Mouse (Mus musculus): ENCODE measurements around the gene Ankrd65.

Gene Ankrd65

DNA sequence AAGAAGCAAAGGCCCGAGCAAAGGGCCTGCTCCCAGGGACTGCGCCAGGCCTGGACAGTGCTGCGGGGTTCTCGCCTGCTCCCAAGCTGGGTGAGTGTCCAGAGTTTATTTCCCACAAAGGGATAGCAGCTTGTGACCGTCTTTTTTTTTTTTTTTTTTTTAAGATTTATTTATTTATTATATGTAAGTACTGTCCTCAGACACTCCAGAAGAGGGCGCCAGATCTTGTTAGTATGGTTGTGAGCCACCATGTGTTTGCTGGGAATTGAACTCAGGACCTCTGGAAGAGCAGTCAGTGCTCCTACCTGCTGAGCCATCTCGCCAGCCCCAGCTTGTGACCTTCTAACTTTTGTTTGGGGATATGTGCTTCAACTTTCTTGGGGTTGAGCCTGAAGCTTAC, 30.8 kb downstream of the Ankrd65 start:
- DNase-seq = peak; percentile 33

GRCm38 (mm10) chr4:155823443-155823842, 33.2 kb downstream of the Ankrd65 start:
- DNase-seq = no peak

- DNase-seq = no peak
These were observed 39.6 kb downstream of the Ankrd65 start for GRCm38 (mm10) chr4:155829866-155830265.

- no peak for DNase-seq
These were observed 40.4 kb downstream of the Ankrd65 start for GRCm38 (mm10) chr4:155830596-155830995.

DNA sequence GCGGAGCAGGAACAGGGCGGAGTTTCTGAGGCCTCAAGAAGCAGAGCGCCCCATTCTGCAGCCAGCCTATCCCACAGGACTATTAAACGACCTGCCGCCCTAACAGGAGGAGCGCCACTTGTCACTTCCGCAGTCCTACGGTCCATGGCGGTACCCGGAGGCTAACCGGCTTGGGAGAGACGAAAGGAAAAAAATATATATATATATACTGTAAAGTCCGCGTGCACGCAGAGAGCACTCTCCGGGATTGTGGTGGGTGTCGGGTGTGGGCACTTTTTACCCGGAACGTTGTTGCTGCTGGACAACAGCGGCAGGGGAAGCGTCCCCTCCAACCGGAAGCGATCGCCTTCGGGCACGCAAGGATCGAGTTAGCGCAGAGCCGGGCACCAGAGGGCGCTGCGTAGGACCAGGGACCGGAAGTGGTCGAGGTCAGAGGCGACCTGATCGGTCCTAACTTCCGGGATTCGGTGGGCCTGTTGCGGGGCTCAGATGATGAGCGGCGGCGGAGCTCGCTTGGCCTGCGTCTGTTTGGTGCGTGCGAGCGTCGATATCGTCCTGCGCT, 41.0 kb downstream of the Ankrd65 start, which contains the start of gene Aurkaip1:
Gene Aurkaip1, plus strand, starts transcription at position 68 of the 562 bp plus-strand sequence.
- DNase-seq = peak; percentile 97

DNA sequence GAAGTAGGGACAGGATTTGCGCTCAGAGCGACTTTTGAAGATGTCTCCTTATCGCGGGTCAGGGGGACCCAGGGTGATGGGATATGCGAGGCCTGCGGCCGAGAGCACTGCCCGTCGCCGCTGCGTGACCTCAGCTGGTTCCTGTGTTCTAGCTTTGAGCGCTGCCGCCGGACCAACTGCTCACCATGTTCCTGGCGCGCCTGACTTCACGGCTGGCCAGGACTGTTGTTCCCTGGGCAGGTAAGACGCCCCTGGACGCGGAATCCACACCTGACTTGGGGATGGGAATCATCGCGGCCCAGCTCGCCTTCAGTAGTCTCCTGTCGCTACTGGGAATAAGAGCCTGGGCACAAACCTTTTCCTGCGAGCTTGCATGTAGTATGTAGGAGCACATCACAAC, 41.6 kb downstream of the Ankrd65 start:
- no peak for DNase-seq

- DNase-seq = no peak
These were observed 42.1 kb downstream of the Ankrd65 start for GRCm38 (mm10) chr4:155832321-155832720.

GRCm38 (mm10) chr4:155833234-155833633, 43.0 kb downstream of the Ankrd65 start:
- no peak for DNase-seq

GRCm38 (mm10) chr4:155833836-155834235, 43.6 kb downstream of the Ankrd65 start:
- DNase-seq = peak; percentile 85

- DNase-seq = peak; percentile 54
These were observed 47.3 kb downstream of the Ankrd65 start for GRCm38 (mm10) chr4:155837404-155838010.

DNA sequence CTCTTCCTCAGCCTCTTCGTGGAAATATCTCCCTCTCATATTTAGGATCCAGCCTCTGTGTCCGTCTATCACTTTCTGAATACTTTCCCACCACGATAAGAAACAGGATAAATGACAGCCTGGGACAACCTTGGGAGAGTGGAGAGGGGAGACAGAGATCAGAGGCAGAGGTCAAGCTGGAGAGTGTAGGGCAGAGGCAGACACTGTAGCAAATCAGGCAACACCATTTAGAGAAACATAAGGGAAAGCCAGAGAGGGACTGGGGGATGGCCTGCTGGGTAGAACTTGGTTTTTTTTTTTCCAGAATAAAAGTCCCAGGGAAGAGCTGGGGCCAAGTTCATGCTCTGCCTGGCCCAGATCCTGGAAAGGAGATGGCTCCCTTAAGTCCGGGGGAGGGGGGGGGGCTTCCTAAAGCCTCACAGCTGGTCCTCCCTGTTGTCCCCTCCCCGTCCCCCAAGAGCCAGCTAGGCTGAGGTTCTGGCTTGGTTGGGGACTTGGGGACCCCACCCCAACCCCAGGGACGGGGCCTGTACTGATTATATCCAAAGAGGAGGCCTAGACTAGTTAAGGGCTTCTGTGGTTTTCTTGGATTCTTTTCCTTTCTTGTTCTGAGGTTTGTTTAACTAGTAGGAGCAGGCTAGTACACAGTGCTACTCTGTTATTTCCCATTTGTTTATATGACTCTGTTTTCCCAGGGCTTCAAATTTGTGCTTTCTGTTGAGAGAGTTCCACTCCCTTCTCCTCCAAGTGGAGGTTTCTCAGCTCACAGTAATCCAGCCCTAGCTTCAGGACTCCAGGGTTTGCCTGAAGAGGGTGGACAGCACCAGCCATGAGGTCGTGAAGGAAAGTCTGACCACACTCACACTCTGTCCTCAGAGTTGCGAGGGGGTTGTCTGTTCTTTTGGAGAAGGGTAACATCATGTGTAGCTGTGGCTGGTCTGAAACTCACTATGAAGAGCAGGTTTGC, 48.2 kb downstream of the Ankrd65 start:
- peak; percentile 30 for DNase-seq

DNA sequence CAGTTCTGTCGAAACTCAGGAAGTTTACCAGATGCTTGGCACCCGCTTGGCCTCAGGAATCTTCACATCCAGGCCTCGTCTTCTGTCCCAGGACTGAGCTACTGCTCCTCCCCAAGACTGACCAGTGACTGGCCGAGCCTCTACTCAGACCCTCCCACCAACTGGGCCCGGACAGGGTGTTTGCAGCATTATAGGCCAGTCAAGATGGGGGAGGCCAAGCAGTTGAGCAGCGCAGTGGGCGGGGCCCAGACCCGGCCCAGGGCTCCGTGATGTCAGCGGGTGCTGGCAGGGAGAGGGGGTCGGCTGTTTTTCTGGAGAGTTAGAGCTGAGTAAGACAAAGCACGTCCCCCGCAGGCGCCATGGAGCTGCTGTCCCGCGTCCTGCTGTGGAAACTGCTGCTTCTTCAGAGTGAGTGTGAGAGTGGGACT, 49.3 kb downstream of the Ankrd65 start, which contains the start of gene Mxra8:
Gene Mxra8, plus strand, starts transcription at position 198 of the 428 bp plus-strand sequence.
- DNase-seq = peak; percentile 89

DNA sequence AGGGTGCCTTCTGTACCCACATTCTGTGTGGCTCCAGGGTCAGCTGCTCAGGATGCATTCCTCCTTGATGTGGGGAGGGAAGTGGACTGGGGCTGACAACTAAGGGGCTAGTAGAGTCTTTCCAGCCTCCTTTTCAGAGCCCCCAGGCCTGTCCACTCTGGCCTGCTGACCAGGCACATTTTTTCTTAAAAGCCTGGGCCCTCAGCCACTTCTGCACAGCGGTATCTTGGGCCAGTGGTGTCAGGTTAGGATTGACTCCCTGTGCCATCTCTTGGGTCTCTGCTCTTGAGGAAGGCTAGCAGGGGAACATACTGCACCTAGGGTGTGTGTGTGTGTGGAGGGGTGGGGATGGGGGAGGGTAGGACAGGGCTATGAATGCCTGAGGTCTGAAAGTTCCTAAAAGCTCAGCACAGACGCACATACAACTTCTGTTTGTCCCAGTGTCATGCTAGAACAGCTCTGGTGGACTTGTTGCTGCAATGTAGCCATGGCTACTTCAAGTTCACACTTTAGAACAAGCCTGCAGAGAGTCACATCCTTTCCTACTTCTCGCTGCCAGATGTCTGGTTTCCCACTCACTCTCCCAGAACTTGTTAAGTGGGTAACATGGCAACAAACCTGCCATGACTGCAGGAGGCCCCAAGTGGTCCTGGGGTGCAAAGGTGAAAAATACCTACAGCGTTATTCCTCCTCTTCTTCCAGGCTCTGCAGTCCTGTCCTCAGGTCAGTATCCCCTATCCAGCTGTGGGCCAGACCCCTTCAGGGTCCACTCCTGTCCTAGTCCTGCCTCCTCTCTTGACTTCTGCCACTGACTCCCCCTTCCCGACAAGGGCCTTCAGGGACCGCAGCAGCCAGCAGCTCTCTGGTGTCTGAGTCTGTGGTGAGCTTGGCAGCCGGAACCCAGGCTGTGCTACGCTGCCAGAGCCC, 50.1 kb downstream of the Ankrd65 start:
- DNase-seq = no peak

- DNase-seq = peak; percentile 69
These were observed 50.8 kb downstream of the Ankrd65 start for GRCm38 (mm10) chr4:155841003-155841454.

DNA sequence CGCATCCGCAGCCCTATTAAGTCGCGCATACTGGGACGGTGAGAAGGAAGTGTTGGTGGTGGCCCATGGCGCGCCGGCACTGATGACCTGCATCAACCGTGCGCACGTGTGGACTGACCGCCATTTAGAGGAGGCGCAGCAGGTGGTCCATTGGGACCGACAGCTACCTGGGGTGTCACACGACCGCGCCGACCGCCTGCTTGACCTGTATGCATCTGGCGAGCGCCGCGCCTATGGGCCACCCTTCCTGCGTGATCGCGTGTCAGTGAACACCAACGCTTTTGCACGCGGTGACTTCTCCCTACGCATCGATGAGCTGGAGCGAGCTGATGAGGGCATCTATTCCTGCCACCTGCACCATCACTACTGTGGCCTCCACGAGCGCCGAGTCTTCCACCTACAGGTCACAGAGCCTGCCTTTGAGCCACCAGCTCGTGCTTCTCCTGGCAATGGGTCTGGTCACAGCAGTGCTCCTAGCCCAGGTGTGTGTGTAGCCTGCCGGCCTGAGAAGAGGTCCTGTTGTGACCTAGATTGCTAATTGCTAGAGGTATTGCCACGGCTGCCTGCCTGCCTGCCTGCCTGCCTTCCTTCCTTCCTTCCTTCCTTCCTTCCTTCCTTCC, 51.5 kb downstream of the Ankrd65 start:
- no peak for DNase-seq

DNA sequence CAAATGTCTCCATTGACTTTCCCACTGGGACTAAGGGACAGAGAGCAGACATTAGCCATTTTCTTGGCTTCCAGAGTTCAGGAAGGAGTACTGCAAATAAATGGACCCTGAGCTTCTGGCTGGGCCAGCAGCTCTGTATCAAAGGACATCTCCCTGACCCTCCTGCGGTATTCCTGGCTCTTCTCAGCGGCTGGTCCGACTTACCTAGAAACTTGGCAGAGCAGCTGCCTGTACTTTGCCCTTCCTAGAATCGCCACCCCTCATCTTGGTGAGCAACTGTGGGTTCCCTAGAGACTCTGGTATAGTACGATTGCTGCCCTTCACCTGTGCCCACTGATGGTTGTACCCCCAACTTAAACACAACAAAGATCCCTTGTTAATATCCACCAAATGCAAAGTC, 53.0 kb downstream of the Ankrd65 start:
- DNase-seq = no peak

DNA sequence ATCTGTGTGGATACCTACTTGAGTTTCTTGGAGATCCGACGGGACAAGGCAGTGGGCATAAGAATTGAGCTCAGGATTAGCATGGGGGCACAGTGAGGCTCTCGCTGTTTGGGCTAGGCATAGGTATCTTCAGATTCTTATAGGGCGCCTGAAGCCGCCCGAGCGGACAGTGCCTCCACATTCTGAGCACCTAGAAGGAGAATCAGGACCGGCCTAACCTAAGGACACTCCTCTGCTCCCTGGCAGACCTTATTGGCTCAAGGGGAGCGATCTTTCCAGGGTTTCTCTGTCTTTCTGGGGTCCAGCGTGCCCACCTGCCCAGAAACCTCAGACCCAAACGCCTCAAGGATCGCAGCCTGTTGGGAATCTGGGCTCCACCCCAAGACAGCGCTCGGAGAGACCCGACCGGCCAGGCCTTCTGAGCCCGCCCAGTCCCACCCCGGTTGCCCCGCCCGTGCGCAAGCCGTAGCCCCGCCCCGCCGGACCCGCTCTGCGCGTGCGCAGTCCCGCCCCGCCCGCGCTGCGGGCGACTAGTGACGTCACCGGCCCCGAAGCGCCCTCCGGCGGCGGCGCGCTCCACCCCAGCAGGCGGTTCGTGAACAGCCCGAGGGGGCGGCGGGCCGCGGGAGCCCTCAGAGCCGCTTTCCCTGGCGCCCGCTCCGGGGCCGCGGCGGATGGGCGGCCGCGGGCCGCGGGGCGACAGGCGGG, 56.8 kb downstream of the Ankrd65 start, which contains the start of gene Dvl1:
Gene Dvl1, plus strand, starts transcription at position 532 of the 708 bp plus-strand sequence.
- DNase-seq = peak; percentile 97

- DNase-seq = peak; percentile 44
These were observed 57.5 kb downstream of the Ankrd65 start for GRCm38 (mm10) chr4:155847591-155848352.

- DNase-seq = no peak
These were observed 58.3 kb downstream of the Ankrd65 start for GRCm38 (mm10) chr4:155848434-155849095.

Data from lung, postnatal 14 days (tissue).